Mouse (Mus musculus): ENCODE measurements around the gene Hspb1.

DNA sequence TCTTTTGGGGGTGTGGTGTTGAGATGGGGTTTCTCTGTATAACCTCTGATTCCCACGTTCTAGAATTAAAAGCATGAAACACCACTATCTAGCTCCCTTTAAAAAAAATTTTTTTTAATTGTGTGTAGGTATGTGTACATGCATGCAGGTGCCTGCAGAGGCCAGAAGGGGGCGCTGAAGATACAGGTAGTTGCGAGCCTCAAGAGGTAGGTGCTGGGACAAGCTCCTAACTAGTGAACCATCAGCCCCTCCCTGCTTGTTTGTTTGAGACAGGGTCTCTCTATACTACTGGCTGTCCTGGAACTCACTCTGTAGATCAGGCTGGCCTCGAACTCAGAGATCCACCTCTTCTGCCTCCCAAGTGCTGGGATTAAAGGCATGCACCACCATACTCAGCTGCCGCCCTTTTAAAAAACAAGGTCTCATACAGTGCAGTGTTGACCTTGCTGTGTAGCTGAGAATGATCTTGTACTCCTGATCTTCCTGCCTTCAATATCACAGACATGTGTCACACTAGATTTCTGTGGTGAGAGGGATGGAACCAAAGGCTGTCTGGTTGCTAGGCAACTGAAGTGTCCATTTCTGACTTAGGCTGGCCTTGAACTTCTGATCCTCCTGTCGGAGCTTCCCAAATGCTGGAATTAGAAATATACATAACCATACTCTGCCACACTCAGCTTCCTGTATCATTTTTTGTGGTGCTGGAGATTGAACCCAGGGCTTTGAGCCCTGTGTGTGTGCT, 13.8 kb downstream of the Hspb1 start:
- peak; percentile 57 for TF ChIP-seq CTCF (IDR thresholded peaks at IDR 0.05; ENCODE audit: low read depth, low read length)
- no peak for TF ChIP-seq POLR2A (IDR thresholded peaks at IDR 0.05; ENCODE audit: extremely low read depth, insufficient read depth, low read length)

Data from liver, adult 2 months (tissue).